ENCODE assay signal across 8 mouse cellular contexts in the genomic region with DNA sequence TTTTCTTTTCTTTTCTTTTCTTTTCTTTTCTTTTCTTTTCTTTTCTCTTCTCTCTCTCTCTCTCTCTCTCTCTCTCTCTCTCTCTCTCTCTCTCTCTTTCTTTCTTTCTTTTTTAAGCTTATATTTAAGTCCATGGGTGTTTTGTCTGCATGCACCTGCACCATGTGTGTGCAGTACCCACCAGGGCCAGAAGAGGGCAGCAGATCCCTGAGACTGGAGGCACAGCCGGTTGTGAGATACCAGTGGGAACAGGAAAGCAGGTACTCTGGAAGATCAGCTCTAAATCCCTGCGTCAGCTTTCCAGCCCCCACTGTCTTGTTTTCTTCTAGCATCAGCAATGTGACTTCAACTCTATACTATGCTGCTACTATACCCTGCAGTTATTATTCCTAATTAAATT. TPM values are rescaled to one million over a fixed set of nuclear protein-coding genes. Genes with fewer than 3 reads are reported as not detected.
DNase-seq lines count a peak whose midpoint lies in the region; ATAC-seq lines count a peak whose summit lies in the region.

No protein-coding gene starts in this region.

- no peaks in the 10 kb centered on the region for H3K36me3 ChIP-seq in limb, embryonic 11.5 days (ENCODE audit: control insufficient read depth, insufficient read depth, low read length)

- DNase-seq in heart, postnatal 10 days, result peak; percentile 61 to 82
- no peak for DNase-seq in heart, adult 11 months
- peak; percentile 37 for DNase-seq in urinary bladder, postnatal 25 days (ENCODE audit: low spot score)
- DNase-seq in urinary bladder, postnatal 36 days (ENCODE audit: low spot score in 2 of 2), result no peak
- peak; percentile 51 for DNase-seq in c-Kit-positive CD71-positive TER-119-positive erythroid progenitor cells, embryonic 14.5 days (ENCODE audit: low spot score)
- DNase-seq in limb, embryonic 11.5 days (ENCODE audit: low spot score), result peak; percentile 91
- DNase-seq in spleen, adult 12 weeks (ENCODE audit: low spot score), result peak; percentile 62

- 33% methylated on average over 2 of the region's 2 CpGs for WGBS in limb, embryonic 11.5 days

- peaks cover 2% of the 10 kb centered on the region; the same call in 1 of the 2 replicates for H3K9me3 ChIP-seq in limb, embryonic 11.5 days (ENCODE audit: control insufficient read depth, low read length)

- H3K4me2 ChIP-seq in limb, embryonic 11.5 days (ENCODE audit: low read depth, severe bottlenecking), result no peak overlapping the region

- no peaks in the 10 kb centered on the region for H3K4me1 ChIP-seq in limb, embryonic 11.5 days (ENCODE audit: control insufficient read depth, insufficient read depth, low read length)

- no peak overlapping the region for H3K4me3 ChIP-seq in limb, embryonic 11.5 days (ENCODE audit: low read depth, low read length)

- ATAC-seq in limb, embryonic 11.5 days (ENCODE audit: insufficient number of reproducible peaks, low FRiP score, low TSS enrichment, low read depth), result no peak
- ATAC-seq in activated CD4-positive, CD25-positive, alpha-beta regulatory T cell, adult 4 months, result no peak

- H3K9ac ChIP-seq in limb, embryonic 11.5 days (ENCODE audit: low read length), result no peak overlapping the region

- H3K27me3 ChIP-seq in limb, embryonic 11.5 days (ENCODE audit: control insufficient read depth, insufficient read depth, low read length), result no peaks in the 10 kb centered on the region

- H3K27ac ChIP-seq in limb, embryonic 11.5 days (replicated peaks; ENCODE audit: low read depth, low read length), result no peak overlapping the region

- intact Hi-C loops in heart, postnatal 10 days (cut with DNase I), result no loop called here

RNA-seq across cellular contexts. Expression of a gene that starts 34.5 kb away (rescaled TPM):
- total RNA-seq in heart, postnatal 10 days (2021), result 10 to 100 TPM; 30.5 to 32.9 TPM
- 36.8 and 38.5 TPM in 2 replicates for polyA plus RNA-seq in limb, embryonic 11.5 days (2014; fragmentation: Nextera tagmentation; extraction: Ambion mirVana)
- 10 to 100 TPM; 25.4 to 26.8 TPM for polyA plus RNA-seq in activated CD4-positive, CD25-positive, alpha-beta regulatory T cell, adult 4 months (2017; shearing (Covaris generic))

RNA-seq across cellular contexts. Expression of a gene that starts 54.1 kb away (rescaled TPM):
- 1 to 10 TPM; 4.5 to 4.6 TPM for total RNA-seq in heart, postnatal 10 days (2021)
- polyA plus RNA-seq in limb, embryonic 11.5 days (2014; fragmentation: Nextera tagmentation; extraction: Ambion mirVana), result 42.7 and 45.7 TPM in 2 replicates
- 1 to 10 TPM; 5.1 to 8.2 TPM for polyA plus RNA-seq in activated CD4-positive, CD25-positive, alpha-beta regulatory T cell, adult 4 months (2017; shearing (Covaris generic))

Comparison
In these comparisons a context has a peak if more than half of its experiments do, and no peak if none do; other contexts are left out.
1. DNase-seq: peak in heart, postnatal 10 days (2 of 2), urinary bladder, postnatal 25 days (single experiment), c-Kit-positive CD71-positive TER-119-positive erythroid progenitor cells, embryonic 14.5 days (single experiment), limb, embryonic 11.5 days (single experiment) and spleen, adult 12 weeks (single experiment); none in heart, adult 11 months (single experiment) and urinary bladder, postnatal 36 days (0 of 2).